Mouse (Mus musculus) forebrain, embryonic 15.5 days (tissue): ENCODE measurements at regions not wholly inside any gene's neighbourhood (a gene's known extent, or its start where the extent isn't known, plus 50 kb on each side); places are given as distances from the start of the nearest gene placed in this dataset.

Experiments
- ATAC-seq: fragments of 200-750 bp; cut with Nextera tagmentation; replicated peaks from 2 replicates; pipeline ENCODE4 v1.8.0; 2017; ENCODE audit warnings: mild to moderate bottlenecking, moderate TSS enrichment, moderate library complexity
- H3K27ac ChIP-seq: fragments of 300-500 bp; sonication (generic); replicated peaks from 2 replicates; pipeline ENCODE4 v1.5.1; 2015; ENCODE audit warnings: mild to moderate bottlenecking, inconsistent platforms
- H3K27me3 ChIP-seq: fragments of 300-500 bp; sonication (generic); 2 replicates; pipeline ENCODE4 v1.6.1; 2015; ENCODE audit warnings: inconsistent platforms
- H3K36me3 ChIP-seq: fragments of 300-500 bp; sonication (generic); 2 replicates; pipeline ENCODE4 v1.6.1; 2015; ENCODE audit warnings: mild to moderate bottlenecking, inconsistent platforms
- H3K4me1 ChIP-seq: fragments of 300-500 bp; sonication (generic); 2 replicates; pipeline ENCODE4 v1.6.1; 2015; ENCODE audit warnings: inconsistent platforms
- H3K4me2 ChIP-seq: fragments of 300-500 bp; sonication (generic); replicated peaks from 2 replicates; pipeline ENCODE4 v1.6.1; 2015; ENCODE audit warnings: mild to moderate bottlenecking, inconsistent platforms
- H3K4me3 ChIP-seq: fragments of 300-500 bp; sonication (generic); 2 replicates; pipeline ENCODE4 v1.5.1; 2015; ENCODE audit warnings: mild to moderate bottlenecking, inconsistent platforms
- H3K9ac ChIP-seq: fragments of 300-500 bp; sonication (generic); replicated peaks from 2 replicates; pipeline ENCODE4 v1.6.1; 2015; ENCODE audit warnings: mild to moderate bottlenecking, inconsistent platforms
- H3K9me3 ChIP-seq: fragments of 300-500 bp; sonication (generic); 2 replicates; pipeline ENCODE4 v1.6.1; 2016; ENCODE audit warnings: inconsistent platforms
- WGBS: fragments of 180-500 bp; shearing (Covaris S2); methylation state at CpG from one replicate; pipeline ENCODE4 v1.1.7; 2015; ENCODE audit warnings: mixed read lengths; 5-methylcytosine and 5-hydroxymethylcytosine counted together

DNA sequence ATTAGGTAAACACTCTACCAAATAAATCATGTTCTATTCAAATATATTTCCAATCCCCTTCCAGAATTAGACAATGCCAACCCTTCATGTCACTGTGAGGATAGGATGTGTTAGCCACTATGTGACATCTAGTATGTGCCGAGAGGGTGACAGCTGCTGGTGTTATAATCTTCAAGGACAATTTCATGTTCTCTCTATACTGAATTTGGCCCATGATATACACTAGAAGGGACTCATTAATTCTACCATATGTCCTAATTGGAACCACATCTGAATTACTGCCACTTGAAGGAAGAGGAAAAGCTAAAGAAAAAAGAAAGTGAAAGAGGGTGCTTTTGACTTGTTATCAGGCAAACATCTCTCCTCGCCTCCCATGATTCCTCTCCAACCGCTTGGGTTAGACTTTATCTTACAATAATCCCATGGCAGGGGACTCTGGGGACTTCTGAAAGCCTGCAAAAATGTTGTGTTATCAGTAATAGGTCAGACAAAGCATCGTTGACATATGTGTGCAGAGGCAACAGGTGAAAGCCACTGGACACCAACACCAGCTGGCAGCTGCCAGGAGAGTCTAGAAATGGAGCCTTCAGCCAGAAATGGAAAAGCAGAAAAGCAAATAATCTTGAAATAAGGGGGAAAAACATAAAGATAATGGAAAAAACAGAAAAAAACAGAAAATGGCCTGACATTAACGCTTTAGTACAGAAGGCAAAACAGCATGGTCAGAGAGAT lies 131.7 kb upstream of the Hs6st1 start:
- Histone ChIP-seq H3K9me3 (no peaks in the 10 kb centered on the region), H3K36me3 (no peaks in the 10 kb centered on the region), H3K4me2 (no peak overlapping the region), H3K9ac (no peak overlapping the region), H3K4me1 (peaks cover 15% of the 10 kb centered on the region), H3K27me3 (no peaks in the 10 kb centered on the region), H3K27ac (peak overlapping the region; percentile 47; the same call in 1 of the 2 replicates), H3K4me3 (no peak overlapping the region)
- WGBS: 58% methylated on average over 5 of the region's 5 CpGs
- ATAC-seq: peak; percentile 44; the same call in 1 of the 2 replicates

DNA sequence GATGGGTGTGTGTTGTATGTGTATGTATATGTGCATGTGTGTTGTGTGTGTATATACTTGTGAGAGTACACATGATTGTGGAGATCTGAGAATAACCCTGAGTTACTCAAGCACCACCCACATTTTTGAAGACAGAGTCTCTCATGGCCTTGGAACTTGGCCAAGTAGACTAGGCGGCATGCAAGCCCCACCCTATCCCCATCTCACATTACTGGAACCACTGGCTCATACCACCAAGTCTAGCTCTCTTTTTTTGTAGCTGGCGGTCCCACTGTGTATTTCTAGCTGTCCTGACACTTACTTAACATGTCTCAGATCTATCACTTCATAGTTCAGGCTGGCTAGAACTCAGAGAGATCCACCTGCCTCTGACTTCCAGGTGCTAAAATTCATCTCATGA lies 128.0 kb upstream of the Hs6st1 start:
- H3K27ac ChIP-seq: no peak overlapping the region
- no peak overlapping the region for H3K4me3 ChIP-seq
- ATAC-seq: no peak
- 86% methylated on average over 2 of the region's 2 CpGs for WGBS
- H3K9me3 ChIP-seq: no peaks in the 10 kb centered on the region
- H3K36me3 ChIP-seq: no peaks in the 10 kb centered on the region
- no peak overlapping the region for H3K9ac ChIP-seq
- no peak overlapping the region for H3K4me2 ChIP-seq
- H3K27me3 ChIP-seq: no peaks in the 10 kb centered on the region
- H3K4me1 ChIP-seq: peaks cover 16% of the 10 kb centered on the region

DNA sequence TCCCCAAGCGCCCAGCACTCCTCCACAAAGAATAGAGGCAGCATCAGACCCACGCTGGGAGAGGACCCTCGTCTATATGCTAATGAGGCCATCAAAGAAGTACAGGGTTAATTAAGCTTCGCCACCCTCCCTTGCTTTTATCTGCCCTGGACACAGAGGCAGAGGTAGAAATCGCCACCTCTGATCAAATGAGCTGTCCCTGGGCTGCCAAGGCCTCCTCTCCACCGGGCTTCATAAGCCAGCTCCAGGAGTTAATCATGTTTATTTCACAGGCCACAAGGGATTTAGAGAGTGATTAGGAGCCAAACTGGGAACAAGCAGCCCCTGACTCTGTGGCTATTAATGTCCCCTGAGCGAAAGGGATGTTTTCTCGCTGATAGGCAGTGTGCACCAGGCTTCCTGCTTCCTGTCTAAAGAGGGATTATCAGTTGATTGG lies 126.5 kb upstream of the Hs6st1 start:
- Histone ChIP-seq H3K27me3 (no peaks in the 10 kb centered on the region), H3K4me2 (no peak overlapping the region), H3K27ac (no peak overlapping the region), H3K4me1 (peaks cover 11% of the 10 kb centered on the region), H3K36me3 (no peaks in the 10 kb centered on the region), H3K4me3 (no peak overlapping the region), H3K9ac (no peak overlapping the region), H3K9me3 (no peaks in the 10 kb centered on the region)
- no peak for ATAC-seq
- WGBS: 7% methylated on average over 8 of the region's 8 CpGs

DNA sequence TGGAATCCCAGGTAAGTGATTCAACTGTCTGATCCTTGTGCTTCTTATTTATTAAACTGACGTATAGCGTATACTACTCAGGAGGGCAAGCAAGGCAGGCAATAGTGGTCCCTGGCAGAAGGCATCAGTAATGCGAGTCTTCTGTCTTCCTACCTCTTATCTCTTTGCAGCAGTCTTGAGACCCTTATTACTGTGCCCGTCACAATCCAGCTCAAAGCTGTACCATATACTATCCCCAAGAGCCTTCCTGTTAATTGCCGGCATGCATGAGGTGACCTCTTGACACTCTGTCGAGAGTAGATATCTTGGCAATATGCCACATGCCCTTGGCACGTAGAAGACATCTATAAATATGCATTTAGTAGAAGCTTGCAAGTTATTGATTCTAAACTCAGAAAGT lies 126.0 kb upstream of the Hs6st1 start:
- H3K4me3 ChIP-seq: no peak overlapping the region
- H3K27me3 ChIP-seq: no peaks in the 10 kb centered on the region
- 56% methylated on average over 7 of the region's 7 CpGs for WGBS
- H3K4me1 ChIP-seq: peaks cover 9% of the 10 kb centered on the region
- H3K4me2 ChIP-seq: no peak overlapping the region
- H3K9ac ChIP-seq: no peak overlapping the region
- no peak overlapping the region for H3K27ac ChIP-seq
- H3K9me3 ChIP-seq: no peaks in the 10 kb centered on the region
- H3K36me3 ChIP-seq: no peaks in the 10 kb centered on the region
- ATAC-seq: no peak; the same call in 1 of the 2 replicates

DNA sequence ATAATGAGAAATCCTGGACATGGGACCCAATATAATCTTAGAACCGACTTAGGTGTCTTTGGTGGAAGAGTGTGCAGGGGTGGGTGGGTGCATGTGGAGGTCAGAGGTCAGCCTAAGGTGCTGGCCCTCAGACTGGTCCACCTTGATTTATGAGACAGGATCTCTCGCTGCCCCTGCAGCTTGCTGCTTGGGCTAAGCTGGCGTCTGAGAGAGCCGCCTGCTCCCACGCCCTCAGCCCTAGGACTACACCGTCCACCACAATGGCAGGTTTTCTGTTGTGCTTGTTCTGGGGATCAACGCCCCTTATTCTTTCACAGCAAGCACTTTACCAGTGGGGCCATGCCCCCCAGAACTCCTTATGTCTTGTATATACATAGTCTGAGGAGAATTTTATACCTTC lies 124.4 kb upstream of the Hs6st1 start:
- Histone ChIP-seq H3K9me3 (no peaks in the 10 kb centered on the region), H3K9ac (no peak overlapping the region), H3K36me3 (no peaks in the 10 kb centered on the region), H3K4me3 (no peak overlapping the region), H3K27me3 (no peaks in the 10 kb centered on the region), H3K4me2 (no peak overlapping the region), H3K27ac (no peak overlapping the region), H3K4me1 (peaks cover 9% of the 10 kb centered on the region)
- no peak for ATAC-seq
- 45% methylated on average over 7 of the region's 7 CpGs for WGBS

DNA sequence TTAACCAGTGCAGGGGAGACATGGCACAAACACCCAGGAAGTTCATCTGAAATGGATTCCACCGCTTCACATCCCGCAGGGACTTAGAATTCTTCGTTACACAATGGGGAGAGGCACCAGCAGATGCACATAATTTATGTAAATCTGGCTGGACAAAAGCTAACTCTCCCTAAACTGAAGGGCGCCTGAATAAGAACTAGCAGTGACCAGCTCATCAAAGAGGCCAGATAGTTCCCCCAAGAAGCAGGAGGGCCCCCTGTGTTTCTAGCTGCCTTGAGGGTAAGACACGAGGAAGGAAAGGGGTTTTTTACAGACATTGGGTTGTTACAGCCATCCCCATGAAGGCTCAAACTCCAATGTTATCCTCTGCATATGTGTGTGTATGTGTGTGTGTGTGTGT lies 123.8 kb upstream of the Hs6st1 start:
- no peak overlapping the region for H3K4me3 ChIP-seq
- H3K27ac ChIP-seq: no peak overlapping the region
- no peaks in the 10 kb centered on the region for H3K27me3 ChIP-seq
- WGBS: 14% methylated on average over 5 of the region's 5 CpGs
- no peak for ATAC-seq
- H3K9me3 ChIP-seq: no peaks in the 10 kb centered on the region
- H3K4me1 ChIP-seq: peaks cover 9% of the 10 kb centered on the region
- H3K36me3 ChIP-seq: no peaks in the 10 kb centered on the region
- H3K9ac ChIP-seq: no peak overlapping the region
- H3K4me2 ChIP-seq: no peak overlapping the region

DNA sequence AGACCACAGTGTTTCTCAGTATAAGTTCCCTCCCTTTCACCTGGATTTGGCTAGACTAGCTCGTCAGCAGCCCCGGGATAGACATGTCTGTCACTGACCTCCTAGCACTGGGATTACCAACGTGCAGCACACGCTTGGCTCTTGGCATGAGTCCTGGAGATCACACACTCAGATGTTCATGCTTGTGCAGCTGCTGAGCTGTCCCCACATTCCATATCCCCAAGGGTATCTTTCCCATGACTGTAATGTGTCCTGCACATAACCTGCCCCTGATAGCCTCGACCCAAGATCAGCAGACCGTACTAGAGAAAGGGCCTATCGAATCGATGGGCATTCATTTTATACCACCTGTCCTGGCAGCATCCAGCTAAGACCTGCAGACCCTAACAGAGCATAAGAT lies 123.4 kb upstream of the Hs6st1 start:
- Histone ChIP-seq H3K27me3 (no peaks in the 10 kb centered on the region), H3K27ac (no peak overlapping the region), H3K4me1 (peaks cover 9% of the 10 kb centered on the region), H3K36me3 (no peaks in the 10 kb centered on the region), H3K9me3 (no peaks in the 10 kb centered on the region), H3K9ac (no peak overlapping the region), H3K4me2 (no peak overlapping the region), H3K4me3 (no peak overlapping the region)
- WGBS: 70% methylated on average over 8 of the region's 8 CpGs
- no peak for ATAC-seq

DNA sequence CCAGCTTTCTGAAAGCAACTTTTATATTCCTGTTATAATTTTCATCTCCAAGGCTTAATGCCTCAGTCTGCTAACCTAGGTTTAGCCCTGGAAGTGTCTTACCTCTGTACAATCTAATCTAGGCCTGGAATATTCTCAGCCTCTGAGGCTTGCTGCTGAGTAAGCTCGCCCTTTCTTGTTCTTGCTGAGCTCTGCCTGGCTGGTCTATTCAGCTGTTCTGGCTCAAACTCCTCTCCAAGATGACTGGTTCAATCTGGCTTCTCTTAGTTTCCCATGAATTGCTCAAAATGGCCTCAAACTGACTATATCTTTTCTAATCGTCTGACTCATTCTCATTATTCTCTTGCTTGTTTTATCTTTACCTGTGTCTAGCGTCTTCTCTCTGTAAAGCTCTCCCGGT lies 122.6 kb upstream of the Hs6st1 start:
- peaks cover 9% of the 10 kb centered on the region for H3K4me1 ChIP-seq
- H3K9ac ChIP-seq: no peak overlapping the region
- no peaks in the 10 kb centered on the region for H3K9me3 ChIP-seq
- no peak overlapping the region for H3K4me3 ChIP-seq
- no peaks in the 10 kb centered on the region for H3K27me3 ChIP-seq
- WGBS: 82% methylated on average over 4 of the region's 4 CpGs
- H3K4me2 ChIP-seq: no peak overlapping the region
- no peaks in the 10 kb centered on the region for H3K36me3 ChIP-seq
- ATAC-seq: no peak
- H3K27ac ChIP-seq: no peak overlapping the region

DNA sequence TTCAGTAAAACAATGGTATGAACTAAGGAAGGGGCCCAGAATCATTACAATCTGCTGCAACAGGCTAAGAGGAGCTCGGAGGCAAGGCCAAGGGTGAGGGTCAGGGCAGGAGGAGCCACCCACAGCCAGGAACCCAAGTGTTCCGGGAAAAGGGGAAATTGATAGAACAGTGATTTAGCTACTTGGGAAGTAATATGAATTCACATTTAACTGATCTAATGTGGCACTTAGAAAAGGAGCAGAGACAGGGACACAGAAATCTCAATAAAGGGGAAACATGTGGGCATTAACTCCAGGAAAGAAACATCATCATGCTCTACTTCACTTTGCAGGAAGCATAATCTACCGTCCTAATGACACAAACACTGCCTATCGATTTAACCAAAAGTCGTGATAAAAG lies 120.1 kb upstream of the Hs6st1 start:
- ATAC-seq: no peak

DNA sequence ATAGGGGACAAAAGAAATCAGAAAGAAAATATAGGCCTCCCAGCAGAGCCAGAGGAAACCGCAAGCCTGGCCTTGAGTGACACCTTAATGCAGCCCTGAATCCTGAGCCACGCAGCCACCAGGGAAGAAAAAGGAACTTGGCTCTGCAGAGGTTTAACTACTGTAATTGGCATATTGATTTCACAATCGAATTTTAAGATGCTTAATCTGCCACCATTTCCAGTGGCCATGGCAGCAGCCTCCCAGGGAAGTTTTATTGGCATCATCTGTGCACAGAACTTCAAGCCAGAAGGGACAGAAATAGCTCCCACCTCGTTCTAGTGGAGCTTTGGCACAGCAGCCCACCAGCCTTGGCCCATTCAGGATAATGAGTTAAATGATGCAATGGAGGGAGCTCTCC lies 117.1 kb upstream of the Hs6st1 start:
- 38% methylated on average over 4 of the region's 4 CpGs for WGBS
- H3K9me3 ChIP-seq: no peaks in the 10 kb centered on the region
- ATAC-seq: no peak

More for the DNA sequence above, 120.1 kb upstream of the Hs6st1 start:
- H3K9me3 ChIP-seq: no peaks in the 10 kb centered on the region
- no peaks in the 10 kb centered on the region for H3K27me3 ChIP-seq
- H3K36me3 ChIP-seq: no peaks in the 10 kb centered on the region
- 82% methylated on average over 5 of the region's 5 CpGs for WGBS
- H3K4me2 ChIP-seq: no peak overlapping the region
- H3K9ac ChIP-seq: no peak overlapping the region
- H3K4me1 ChIP-seq: no peaks in the 10 kb centered on the region
- H3K27ac ChIP-seq: no peak overlapping the region
- H3K4me3 ChIP-seq: no peak overlapping the region

DNA sequence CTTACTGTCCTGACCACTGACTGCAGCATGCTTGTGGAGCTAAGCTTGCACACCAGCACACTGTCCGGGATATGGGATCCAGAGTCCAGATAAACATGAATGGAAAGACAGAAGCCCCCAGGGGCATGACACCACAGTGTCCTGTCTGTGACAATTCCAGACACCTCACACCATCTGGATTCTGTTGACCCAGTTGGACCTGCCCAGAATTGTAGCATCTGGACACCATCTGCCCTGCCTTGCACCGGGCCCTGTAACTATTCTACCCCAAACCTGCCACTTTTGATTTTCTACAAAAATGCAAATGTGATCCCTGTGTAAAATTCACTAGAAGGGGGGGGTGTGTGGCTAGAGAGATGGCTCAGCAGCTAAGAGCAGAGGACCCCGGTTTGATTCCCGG lies 114.5 kb upstream of the Hs6st1 start:
- ATAC-seq: no peak
- Histone ChIP-seq H3K9me3 (no peaks in the 10 kb centered on the region), H3K4me3 (no peak overlapping the region), H3K4me2 (no peak overlapping the region), H3K27ac (no peak overlapping the region), H3K4me1 (peaks cover 11% of the 10 kb centered on the region), H3K9ac (no peak overlapping the region), H3K36me3 (no peaks in the 10 kb centered on the region), H3K27me3 (no peaks in the 10 kb centered on the region)
- 90% methylated on average over 4 of the region's 4 CpGs for WGBS

More for the DNA sequence above, 117.1 kb upstream of the Hs6st1 start:
- Histone ChIP-seq H3K27ac (no peak overlapping the region), H3K4me2 (no peak overlapping the region), H3K4me1 (no peaks in the 10 kb centered on the region), H3K9ac (no peak overlapping the region), H3K27me3 (no peaks in the 10 kb centered on the region), H3K4me3 (no peak overlapping the region), H3K36me3 (no peaks in the 10 kb centered on the region)

DNA sequence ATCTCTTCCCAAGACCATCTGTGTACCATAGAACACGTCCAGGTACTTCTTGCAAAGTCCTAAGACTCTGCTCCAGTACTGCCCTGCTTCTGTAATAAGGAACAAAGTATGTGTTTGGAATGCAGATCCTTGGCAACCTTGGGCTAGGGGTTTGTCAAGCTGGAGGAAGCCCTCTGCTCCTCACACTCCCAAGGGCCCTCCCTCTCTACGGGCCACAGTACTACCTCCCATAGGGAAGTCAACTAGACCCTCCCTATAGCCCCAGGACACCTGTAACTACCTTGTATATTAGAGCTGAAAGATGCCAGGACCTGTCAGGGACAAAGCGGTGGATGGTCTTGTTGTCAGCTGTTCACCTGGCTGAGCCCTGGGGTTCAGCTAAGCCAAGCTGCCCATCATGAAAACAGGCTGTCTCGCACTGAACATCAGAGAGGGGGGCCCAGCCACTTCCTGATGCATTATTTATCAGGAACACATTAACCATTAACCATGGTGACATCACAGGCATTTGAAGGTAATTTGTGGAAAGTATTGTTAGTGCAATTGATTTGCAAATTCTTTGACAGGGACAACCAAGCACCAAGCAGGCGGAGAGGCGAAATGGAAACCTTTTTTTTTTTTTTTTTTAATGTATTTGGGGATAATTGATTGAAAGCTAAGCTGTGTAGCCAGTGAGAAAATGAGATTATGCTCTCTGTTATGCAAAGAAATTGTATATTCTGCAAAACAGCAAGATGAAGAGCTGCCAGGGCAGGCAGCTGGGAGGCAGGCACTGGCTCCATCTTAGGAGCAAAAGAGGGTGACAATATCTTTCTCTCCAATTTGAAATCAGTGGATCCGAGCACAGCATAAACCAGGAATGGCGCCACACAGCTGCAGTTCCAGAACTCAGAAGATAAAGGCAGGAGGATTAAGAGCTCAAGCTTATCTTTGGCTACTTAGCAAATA lies 110.5 kb upstream of the Hs6st1 start:
- Histone ChIP-seq H3K4me3 (no peak overlapping the region), H3K9ac (no peak overlapping the region), H3K9me3 (no peaks in the 10 kb centered on the region), H3K27me3 (no peaks in the 10 kb centered on the region), H3K4me1 (peaks cover 11% of the 10 kb centered on the region), H3K36me3 (no peaks in the 10 kb centered on the region), H3K4me2 (no peak overlapping the region), H3K27ac (peak overlapping the region; percentile 25; the same call in 1 of the 2 replicates)
- WGBS: 35% methylated on average over 8 of the region's 8 CpGs
- ATAC-seq: peak; percentile 81
